Mouse (Mus musculus) layer of hippocampus, adult 2 months (tissue): ENCODE measurements at regions not wholly inside any gene's neighbourhood (a gene's known extent, or its start where the extent isn't known, plus 50 kb on each side); places are given as distances from the start of the nearest gene placed in this dataset.

Source experiments
- DNase-seq, 2 experiments: peaks; one replicate each; pipeline ENCODE4 v3.0.0; 2022; ENCODE audit warnings: low spot score in 2 of 2
- H3K27ac ChIP-seq: fragments of 200-600 bp; 2 replicates; pipeline ENCODE4 v1.8.1; 2022
- H3K4me3 ChIP-seq: fragments of 200-600 bp; 2 replicates; pipeline ENCODE4 v1.8.1; 2022; ENCODE audit warnings: mild to moderate bottlenecking
- CTCF ChIP-seq: fragments of 200-600 bp; conservative IDR thresholded peaks from 2 replicates; pipeline ENCODE4 v1.8.1; 2022; ENCODE audit warnings: antibody characterized with exemption, mild to moderate bottlenecking, moderate library complexity

GRCm38 (mm10) chr14:74166221-74166620, 474.4 kb upstream of the Htr2a start:
- no peak overlapping the region for H3K4me3 ChIP-seq
- no peak for TF ChIP-seq CTCF
- DNase-seq = peak; percentile 31 to 41
- H3K27ac ChIP-seq = no peak overlapping the region

DNA sequence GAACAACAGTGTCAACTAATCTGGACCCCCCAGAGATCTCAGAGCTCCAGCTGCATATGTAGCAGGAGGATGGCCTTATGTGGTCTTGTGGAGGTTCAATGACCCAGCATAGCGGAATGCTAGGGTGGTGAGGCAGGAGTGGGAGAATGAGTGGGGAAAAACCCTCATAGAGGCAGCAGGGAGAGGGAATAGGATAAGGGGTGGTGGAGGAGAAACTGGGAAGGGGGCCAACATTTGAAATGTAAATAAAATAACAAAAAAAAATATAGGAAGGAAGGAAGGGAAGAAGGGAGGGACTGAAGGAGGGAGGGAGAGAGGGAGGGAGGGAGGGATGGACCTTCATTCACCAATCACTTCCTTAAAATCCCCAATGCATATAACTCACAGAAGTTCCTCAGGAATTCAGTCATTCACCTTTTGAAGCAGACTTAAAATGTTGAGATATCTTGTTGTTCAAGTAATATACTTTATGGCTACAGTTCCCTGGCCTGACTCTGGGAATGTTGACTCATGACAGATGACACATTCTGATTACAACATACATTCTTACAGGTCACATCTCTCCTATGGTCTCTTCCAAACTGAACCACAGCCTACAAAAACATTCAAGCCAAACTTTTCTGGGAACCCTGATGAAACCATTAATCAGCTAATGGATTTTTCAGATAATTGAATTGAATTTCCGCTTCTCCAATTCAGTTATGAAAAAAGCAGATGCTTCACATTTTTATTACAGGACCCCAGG, 471.3 kb upstream of the Htr2a start:
- TF ChIP-seq CTCF = no peak
- no peak overlapping the region for H3K4me3 ChIP-seq
- DNase-seq = no peak
- H3K27ac ChIP-seq = no peak overlapping the region

GRCm38 (mm10) chr14:74180066-74180465, 460.6 kb upstream of the Htr2a start:
- no peak overlapping the region for H3K27ac ChIP-seq
- TF ChIP-seq CTCF = no peak
- no peak for DNase-seq

DNA sequence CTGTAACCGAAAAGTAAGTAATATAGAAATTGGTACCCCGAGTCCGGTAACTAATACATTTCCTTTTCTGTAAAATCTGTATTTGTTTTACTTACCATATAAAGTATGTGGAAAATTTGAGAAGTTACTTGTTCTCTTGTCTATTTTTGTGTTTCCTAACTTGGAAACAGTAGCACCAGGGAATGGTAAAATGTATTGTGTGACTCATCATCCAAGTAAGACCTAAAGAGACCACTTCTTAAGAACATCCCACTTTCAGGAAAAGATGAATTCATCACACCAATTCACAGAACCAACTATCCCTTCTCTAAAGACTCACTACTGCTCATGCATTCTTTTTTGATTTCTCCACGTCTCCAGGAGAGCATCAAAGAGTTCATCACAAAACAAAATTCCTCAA, 457.6 kb upstream of the Htr2a start:
- TF ChIP-seq CTCF = no peak
- no peak for DNase-seq
- H3K4me3 ChIP-seq = no peak overlapping the region

More at GRCm38 (mm10) chr14:74180066-74180465, 460.6 kb upstream of the Htr2a start:
- no peak overlapping the region for H3K4me3 ChIP-seq

DNA sequence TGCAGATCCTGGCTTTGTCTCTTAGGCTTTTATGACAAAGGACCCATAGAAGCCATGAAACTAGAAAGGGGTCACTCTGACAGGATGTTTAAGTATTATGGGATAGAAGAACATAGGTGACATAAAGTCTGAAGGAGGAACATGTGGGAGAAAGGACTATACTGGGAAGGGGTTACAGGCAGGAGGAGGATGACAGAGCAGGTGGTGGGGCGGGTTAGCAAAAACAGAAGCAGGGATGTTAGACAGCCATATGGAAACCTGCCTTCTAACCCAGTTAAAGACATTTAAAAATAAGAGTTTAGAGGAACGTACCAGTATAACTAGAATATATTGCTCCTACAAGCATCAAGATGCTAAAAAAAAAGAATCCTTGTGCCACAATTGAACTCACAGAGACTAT, 438.9 kb upstream of the Htr2a start:
- Histone ChIP-seq H3K27ac (no peak overlapping the region), H3K4me3 (no peak overlapping the region)
- no peak for TF ChIP-seq CTCF
- no peak for DNase-seq

More for the DNA sequence above, 457.6 kb upstream of the Htr2a start:
- no peak overlapping the region for H3K27ac ChIP-seq

GRCm38 (mm10) chr14:74205011-74205410, 435.6 kb upstream of the Htr2a start:
- Histone ChIP-seq H3K27ac (no peak overlapping the region), H3K4me3 (no peak overlapping the region)
- peak in 1 of 2 experiments; percentile 1 for DNase-seq
- TF ChIP-seq CTCF = no peak

GRCm38 (mm10) chr14:74217914-74218446, 422.7 kb upstream of the Htr2a start:
- H3K27ac ChIP-seq = no peak overlapping the region
- TF ChIP-seq CTCF = no peak
- H3K4me3 ChIP-seq = no peak overlapping the region
- DNase-seq = no peak

DNA sequence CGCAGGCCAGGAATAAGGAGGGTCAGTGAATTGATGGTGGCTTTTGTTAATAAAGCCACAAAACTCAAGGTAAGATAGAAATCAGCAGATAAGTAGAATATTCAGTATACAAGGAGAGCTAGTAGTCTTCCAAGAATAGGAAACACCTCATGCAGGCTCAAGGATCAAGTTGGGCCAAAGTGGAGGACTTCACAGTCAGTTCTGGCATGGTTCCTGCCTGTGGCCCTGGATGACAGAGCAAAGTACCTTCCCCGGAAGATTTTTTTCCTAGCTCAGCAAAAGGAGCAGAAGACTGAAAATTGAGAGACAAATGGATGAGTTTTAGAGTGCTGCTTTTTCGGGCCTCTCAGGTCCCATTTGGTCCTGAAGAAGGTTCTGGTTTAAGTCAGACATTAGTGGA, 420.9 kb upstream of the Htr2a start:
- no peak for DNase-seq
- H3K4me3 ChIP-seq = no peak overlapping the region
- H3K27ac ChIP-seq = no peak overlapping the region
- no peak for TF ChIP-seq CTCF

- TF ChIP-seq CTCF = no peak
- Histone ChIP-seq H3K4me3 (no peak overlapping the region), H3K27ac (no peak overlapping the region)
- no peak for DNase-seq
These were observed 418.5 kb upstream of the Htr2a start for GRCm38 (mm10) chr14:74222093-74222492.

GRCm38 (mm10) chr14:74229560-74230187, 411.0 kb upstream of the Htr2a start:
- TF ChIP-seq CTCF = no peak
- H3K27ac ChIP-seq = no peak overlapping the region

GRCm38 (mm10) chr14:74240212-74240611, 400.4 kb upstream of the Htr2a start:
- DNase-seq = no peak
- no peak overlapping the region for H3K4me3 ChIP-seq
- no peak for TF ChIP-seq CTCF
- H3K27ac ChIP-seq = no peak overlapping the region

More at GRCm38 (mm10) chr14:74229560-74230187, 411.0 kb upstream of the Htr2a start:
- no peak overlapping the region for H3K4me3 ChIP-seq
- no peak for DNase-seq

DNA sequence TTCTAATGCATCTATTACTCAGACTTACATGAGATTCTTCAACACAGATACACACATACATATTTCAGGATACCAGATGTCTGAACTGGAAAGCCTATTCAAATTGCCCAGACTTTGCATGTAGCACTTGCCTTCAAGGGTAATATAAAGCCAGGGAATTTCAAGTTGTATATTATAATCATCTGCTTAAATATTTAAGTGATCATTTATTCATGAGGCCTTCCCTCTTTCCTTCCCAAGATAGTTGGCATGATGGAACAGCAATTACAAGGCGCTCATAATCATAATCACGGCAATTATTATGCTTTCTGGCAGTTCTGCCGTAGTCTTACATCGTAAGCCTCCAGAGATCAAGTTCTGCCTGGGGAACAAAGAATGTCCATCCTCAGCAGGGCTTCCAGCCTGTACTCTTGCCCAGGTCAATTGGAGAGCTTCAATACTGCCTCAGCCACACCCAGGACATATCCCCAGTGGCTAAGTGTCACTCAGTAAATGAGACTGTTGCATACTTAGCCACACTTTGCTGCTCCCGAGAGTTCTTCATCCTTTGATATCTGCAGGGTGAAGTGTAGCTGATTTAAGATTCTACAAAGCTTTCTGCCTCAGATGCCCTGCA, 391.3 kb upstream of the Htr2a start:
- TF ChIP-seq CTCF = no peak
- H3K27ac ChIP-seq = no peak overlapping the region
- no peak for DNase-seq
- no peak overlapping the region for H3K4me3 ChIP-seq

DNA sequence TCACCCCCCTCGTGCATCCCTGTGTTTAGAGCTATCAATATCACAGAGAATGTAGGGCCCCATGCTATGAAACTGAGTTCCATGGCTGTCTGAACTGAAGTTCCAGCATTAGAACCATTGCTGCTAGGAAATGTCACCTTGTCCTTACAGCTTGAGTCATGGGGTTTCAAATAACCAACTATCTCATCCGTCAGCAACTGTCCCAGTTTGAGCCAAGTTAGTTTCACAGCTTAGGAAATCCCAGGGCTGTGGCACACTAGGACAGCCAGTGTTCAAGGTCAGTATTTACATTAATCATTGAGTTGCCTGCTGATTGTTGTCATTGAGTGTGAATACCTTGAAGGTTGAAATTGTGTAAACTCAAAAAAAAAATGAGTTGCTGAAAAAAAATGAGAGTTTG, 390.6 kb upstream of the Htr2a start:
- no peak overlapping the region for H3K4me3 ChIP-seq
- no peak for TF ChIP-seq CTCF
- DNase-seq = no peak
- no peak overlapping the region for H3K27ac ChIP-seq
